Mouse (Mus musculus): ENCODE data around the gene Fcgr4. TPM values are rescaled to one million over a fixed set of nuclear protein-coding genes. Genes with fewer than 3 reads are reported as not detected.
A peak's percentile ranks its signal among the peaks of the same experiment; 100 is the strongest.

Fcgr4 gene
- polyA plus RNA-seq, 1 experiment = 2.2 TPM

DNA sequence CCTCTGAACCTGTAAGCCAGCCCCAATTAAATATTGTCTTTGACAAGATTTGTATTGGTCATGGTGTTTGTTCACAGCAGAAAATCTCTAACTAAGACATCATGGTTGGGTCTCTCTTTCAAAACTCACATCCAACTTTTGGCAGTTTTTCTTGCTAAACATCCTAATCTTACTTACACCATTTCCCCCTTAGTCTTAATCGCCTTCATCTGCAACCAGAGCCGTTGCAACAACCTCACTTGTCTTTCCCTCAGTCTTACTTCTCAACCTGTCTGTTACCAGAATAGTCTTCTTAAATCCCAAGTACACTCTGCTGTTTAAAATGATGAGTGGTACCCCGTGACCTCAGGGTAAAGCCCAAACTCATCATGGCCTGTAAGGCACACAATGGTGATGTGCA is 22.7 kb upstream of the Fcgr4 start:
- no peak overlapping the region for H3K4me3 ChIP-seq (ENCODE audit: insufficient read depth, low read depth, low read length)
- H3K4me1 ChIP-seq (ENCODE audit: control insufficient read depth, insufficient read depth, insufficient read length, low read length) = no peaks in the 10 kb centered on the region
- no peak overlapping the region for H3K27ac ChIP-seq (replicated peaks; ENCODE audit: low read depth, low read length)

DNA sequence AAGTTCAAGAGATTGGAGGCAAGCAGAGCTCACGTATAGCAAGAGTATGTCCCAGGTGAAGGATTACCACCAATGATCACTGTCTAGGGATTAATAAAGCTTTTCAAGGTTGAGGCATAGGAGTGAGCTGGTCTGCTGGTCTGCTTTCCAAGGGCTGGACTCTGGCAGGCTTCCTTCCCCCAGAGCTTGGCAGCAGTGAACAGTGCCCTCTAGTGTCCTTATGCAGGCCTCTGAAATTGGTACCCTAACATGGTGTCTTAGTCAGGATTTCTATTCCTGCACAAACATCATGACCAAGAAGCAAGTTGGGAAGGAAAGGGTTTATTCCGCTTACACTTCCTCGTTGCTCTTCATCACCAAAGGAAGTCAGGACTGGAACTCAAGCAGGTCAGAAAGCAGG is 22.0 kb upstream of the Fcgr4 start:
- no peaks in the 10 kb centered on the region for H3K4me1 ChIP-seq (ENCODE audit: control insufficient read depth, insufficient read depth, insufficient read length, low read length)
- H3K27ac ChIP-seq (replicated peaks; ENCODE audit: low read depth, low read length) = no peak overlapping the region
- no peak overlapping the region for H3K4me3 ChIP-seq (ENCODE audit: insufficient read depth, low read depth, low read length)

DNA sequence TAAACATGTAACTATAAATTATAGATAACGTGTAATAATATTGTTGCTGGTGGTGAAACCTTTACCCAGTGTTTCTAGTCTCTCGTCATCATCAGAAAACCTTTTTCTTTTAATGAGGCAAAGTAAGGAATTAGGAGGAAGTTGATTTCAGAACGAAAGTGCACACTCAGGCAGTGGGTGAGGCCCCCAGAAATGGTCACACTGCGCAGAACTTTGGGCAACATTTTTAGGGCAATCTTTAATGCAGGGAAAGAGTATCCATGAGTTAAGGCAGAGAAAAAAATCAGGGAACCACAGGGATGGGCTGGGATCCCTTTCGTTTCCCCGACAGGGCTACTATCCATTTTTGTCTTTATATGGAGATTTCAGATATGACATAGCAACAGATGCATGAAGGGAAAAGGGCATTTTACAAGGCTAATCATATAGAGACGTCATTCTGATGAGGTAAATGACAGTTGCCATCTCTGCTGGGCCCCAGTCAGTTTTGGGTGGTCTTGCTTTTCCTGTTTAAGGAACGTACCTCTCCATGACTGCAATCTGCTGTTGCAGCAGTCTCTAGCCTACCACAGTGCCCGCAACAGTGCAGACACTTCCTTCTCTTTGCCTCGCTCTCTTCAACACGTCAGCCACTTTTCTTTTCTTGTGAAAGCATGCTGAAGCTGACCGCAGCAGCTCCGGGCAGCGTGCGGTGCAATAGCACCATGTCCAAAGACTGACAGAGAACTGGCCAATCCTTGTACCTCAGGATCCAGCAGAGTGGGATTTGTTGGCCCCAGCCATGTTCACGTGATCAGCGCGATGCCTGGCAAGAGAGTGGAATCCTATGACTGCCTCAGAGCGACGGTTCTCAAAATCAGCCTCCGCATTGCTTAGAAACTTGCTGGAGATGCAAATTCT is 20.7 kb upstream of the Fcgr4 start:
- Histone ChIP-seq H3K27ac (replicated peaks; ENCODE audit: low read depth, low read length) (peak overlapping the region; percentile 79), H3K4me1 (ENCODE audit: control insufficient read depth, insufficient read depth, insufficient read length, low read length) (no peaks in the 10 kb centered on the region), H3K4me3 (ENCODE audit: insufficient read depth, low read depth, low read length) (peak overlapping the region; percentile 1; the same call in 1 of the 2 replicates)

DNA sequence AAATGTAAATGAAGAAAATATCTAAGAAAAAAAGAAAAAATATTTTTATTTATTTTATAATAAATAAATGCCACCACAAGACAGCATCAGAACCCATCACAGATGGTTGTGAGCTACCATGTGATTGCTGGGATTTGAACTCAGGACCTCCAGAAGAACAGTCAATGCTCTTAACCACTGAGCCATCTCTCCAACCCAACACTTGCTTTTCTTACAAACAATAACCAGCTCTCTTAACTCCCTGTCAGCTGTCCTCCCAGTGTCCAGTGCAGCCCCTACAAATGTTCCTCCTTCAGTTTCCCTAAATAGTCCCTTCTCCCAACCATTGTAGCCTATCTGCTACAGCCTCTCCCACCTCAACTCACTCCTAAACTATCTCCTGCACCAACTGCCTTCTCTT is 18.9 kb upstream of the Fcgr4 start:
- Histone ChIP-seq H3K4me3 (ENCODE audit: insufficient read depth, low read depth, low read length) (no peak overlapping the region), H3K4me1 (ENCODE audit: control insufficient read depth, insufficient read depth, insufficient read length, low read length) (no peaks in the 10 kb centered on the region), H3K27ac (replicated peaks; ENCODE audit: low read depth, low read length) (no peak overlapping the region)

DNA sequence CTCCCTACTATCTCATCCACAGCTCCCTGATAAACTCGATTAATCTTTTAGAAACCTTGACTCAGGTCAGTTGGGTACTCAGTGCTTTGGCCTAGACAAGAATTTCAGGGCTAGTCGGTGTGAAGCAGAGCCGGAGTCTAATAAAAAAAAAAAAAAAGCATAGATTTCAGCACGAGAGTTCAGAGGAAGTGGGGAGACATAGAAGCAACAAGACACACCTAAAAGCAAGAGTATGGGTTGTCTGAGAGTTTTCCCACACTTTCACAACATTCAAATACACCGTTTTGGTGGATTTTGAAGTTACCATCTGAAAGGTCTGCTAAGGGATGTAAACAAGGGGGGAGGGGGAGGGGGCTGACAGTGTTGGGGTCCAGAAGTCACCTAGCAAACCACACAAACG is 13.6 kb upstream of the Fcgr4 start:
- no peak overlapping the region for H3K4me3 ChIP-seq (ENCODE audit: insufficient read depth, low read depth, low read length)
- no peak overlapping the region for H3K27ac ChIP-seq (replicated peaks; ENCODE audit: low read depth, low read length)
- no peaks in the 10 kb centered on the region for H3K4me1 ChIP-seq (ENCODE audit: control insufficient read depth, insufficient read depth, insufficient read length, low read length)

DNA sequence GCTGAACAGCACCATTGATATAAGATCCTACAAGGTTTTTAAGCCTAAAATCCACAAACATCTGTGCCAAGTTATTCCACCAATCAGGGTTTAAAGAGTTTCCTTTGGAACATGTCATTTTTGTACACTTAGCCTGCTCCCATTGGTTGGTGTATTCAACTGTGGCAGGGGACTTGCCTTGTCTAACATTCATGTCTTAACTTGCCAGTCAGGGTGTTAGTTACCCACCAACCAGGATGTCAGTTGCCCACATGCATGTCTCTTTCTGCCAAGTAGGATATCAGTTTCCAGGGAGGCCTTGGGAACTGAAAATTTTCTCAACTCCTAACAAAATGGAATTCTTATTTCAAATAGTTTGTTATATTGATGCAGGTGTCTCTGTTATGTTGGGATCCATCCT is 13.1 kb upstream of the Fcgr4 start:
- H3K4me3 ChIP-seq (ENCODE audit: insufficient read depth, low read depth, low read length) = no peak overlapping the region
- H3K4me1 ChIP-seq (ENCODE audit: control insufficient read depth, insufficient read depth, insufficient read length, low read length) = no peaks in the 10 kb centered on the region
- no peak overlapping the region for H3K27ac ChIP-seq (replicated peaks; ENCODE audit: low read depth, low read length)

DNA sequence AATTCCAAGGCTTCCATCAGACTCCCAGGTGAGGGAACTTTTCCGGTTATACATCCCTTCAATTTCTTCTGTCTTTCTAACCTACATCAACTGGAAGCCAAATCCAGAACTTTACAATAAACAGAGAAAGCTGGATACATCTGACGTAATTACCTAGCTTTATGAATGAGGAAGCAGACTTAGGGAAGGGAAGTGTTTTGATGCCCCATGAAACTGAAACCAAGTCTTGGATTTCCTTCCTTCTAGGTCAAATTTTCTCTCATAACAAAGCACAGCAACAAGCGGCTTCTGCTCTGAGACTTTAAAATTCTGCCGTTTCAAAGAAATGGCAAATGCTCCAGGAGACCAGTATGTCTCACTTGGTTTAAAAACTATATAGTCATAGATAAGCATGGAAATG is 12.4 kb upstream of the Fcgr4 start:
- H3K4me1 ChIP-seq (ENCODE audit: control insufficient read depth, insufficient read depth, insufficient read length, low read length) = no peaks in the 10 kb centered on the region
- peak overlapping the region; percentile 59; the same call in 1 of the 2 replicates for H3K27ac ChIP-seq (replicated peaks; ENCODE audit: low read depth, low read length)
- no peak overlapping the region for H3K4me3 ChIP-seq (ENCODE audit: insufficient read depth, low read depth, low read length)

DNA sequence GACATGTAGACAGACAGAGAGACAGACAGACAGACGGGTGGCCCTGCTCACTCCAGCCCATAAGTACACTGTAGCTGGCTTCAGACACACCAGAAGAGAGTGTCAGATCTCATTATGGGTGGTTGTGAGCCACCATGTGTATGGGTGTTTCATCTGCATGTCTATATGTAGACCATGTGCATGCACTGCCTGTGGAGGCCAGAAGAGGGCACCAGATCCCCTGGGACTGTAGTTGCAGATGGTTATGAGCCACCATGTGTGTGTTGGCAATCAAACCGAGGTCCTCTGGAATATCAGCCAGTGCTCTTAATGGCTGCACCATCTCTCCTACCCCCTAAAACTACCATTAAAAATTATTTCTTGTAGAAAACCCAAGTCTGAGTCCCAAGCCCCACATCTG is 11.8 kb upstream of the Fcgr4 start:
- no peak overlapping the region for H3K4me3 ChIP-seq (ENCODE audit: insufficient read depth, low read depth, low read length)
- H3K27ac ChIP-seq (replicated peaks; ENCODE audit: low read depth, low read length) = peak overlapping the region; percentile 59
- no peaks in the 10 kb centered on the region for H3K4me1 ChIP-seq (ENCODE audit: control insufficient read depth, insufficient read depth, insufficient read length, low read length)

DNA sequence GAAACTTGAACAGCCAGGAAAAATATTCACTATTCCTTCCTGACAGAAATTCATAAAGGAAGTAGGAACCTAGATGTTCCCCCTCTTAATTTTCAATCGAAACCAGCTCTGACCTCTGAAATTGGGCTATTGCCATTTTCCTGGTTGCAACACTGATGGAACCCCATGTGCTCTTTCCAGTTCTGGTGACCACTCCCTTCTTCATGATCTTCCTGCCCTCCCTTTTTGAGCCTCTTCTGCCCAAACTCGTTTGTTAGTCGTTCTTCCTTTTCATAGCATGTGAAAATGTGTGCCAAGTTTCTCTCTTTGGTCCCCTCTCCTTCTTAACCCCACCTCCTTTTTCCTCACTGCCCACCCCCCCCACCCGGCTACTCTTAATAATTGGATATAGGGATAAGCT is 7.0 kb upstream of the Fcgr4 start:
- Histone ChIP-seq H3K27ac (replicated peaks; ENCODE audit: low read depth, low read length) (no peak overlapping the region), H3K4me1 (ENCODE audit: control insufficient read depth, insufficient read depth, insufficient read length, low read length) (no peaks in the 10 kb centered on the region), H3K4me3 (ENCODE audit: insufficient read depth, low read depth, low read length) (no peak overlapping the region)

DNA sequence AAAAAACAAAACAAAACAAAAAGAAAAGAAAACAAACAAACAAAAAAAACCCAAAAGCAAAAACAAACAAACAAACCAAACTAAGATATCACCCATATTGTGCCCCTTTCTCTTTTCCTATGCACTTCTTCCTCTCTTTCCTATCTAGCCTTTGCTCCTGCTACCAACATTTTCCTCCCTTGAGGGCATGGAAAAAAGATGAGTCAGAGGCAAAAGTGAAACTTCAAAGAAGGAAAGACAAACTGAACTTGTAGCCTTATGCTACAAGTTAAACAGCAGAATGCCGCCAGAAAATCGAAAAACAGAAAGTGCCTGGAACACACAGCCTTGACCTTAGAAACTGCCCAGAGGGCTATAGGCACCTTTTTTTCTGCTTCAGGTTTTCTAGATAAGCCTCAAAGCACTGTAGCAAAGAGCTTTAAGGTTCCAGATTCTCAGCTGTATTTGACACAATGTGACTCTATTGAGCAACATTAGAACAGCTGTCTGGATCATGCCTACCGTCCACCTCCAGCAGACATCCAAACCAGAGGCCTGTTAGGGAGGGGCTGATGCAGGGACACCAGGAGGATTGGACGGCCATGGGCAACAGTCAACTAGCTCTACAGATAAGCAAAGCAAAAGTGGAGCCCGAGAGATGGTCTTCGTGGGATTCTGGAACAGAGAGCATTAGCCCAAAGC is 1.9 kb upstream of the Fcgr4 start:
- no peaks in the 10 kb centered on the region for H3K4me1 ChIP-seq (ENCODE audit: control insufficient read depth, insufficient read depth, insufficient read length, low read length)
- peak overlapping the region; percentile 55 for H3K27ac ChIP-seq (replicated peaks; ENCODE audit: low read depth, low read length)
- no peak overlapping the region for H3K4me3 ChIP-seq (ENCODE audit: insufficient read depth, low read depth, low read length)

DNA sequence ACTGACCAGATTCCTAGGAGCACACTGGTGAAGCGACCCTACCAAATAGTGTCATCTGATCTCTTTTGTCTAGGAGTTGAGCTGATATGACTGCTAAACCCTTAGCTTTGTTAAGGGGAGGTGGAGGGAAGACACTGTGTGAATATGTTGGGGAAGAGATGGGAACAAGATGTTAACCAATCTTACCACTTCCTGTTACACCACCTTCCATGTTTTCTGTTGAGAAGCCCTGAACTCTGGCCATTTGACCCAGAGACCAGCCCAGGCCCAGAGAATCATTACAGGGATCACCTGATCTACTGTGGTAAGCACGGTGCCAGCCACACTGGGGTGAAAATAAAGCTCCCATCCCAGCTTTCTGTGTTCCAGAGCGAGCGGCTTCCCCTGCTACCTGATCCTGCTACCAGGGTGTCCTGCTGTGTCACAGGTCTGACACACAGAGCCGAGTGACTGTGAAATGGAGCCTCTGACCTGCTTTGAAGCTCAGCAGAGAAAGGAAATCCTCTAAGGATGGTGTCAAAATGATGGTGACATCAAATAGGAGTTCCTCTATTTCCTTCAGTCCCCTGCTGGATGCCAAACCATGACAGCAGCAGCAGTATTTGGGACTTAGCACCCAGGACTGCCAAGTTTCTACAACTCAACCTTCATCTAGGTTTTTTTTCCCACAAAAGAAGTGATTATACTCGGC is 1.1 kb upstream of the Fcgr4 start:
- no peaks in the 10 kb centered on the region for H3K4me1 ChIP-seq (ENCODE audit: control insufficient read depth, insufficient read depth, insufficient read length, low read length)
- H3K27ac ChIP-seq (replicated peaks; ENCODE audit: low read depth, low read length) = peak overlapping the region; percentile 55; the same call in 1 of the 2 replicates
- H3K4me3 ChIP-seq (ENCODE audit: insufficient read depth, low read depth, low read length) = no peak overlapping the region

DNA sequence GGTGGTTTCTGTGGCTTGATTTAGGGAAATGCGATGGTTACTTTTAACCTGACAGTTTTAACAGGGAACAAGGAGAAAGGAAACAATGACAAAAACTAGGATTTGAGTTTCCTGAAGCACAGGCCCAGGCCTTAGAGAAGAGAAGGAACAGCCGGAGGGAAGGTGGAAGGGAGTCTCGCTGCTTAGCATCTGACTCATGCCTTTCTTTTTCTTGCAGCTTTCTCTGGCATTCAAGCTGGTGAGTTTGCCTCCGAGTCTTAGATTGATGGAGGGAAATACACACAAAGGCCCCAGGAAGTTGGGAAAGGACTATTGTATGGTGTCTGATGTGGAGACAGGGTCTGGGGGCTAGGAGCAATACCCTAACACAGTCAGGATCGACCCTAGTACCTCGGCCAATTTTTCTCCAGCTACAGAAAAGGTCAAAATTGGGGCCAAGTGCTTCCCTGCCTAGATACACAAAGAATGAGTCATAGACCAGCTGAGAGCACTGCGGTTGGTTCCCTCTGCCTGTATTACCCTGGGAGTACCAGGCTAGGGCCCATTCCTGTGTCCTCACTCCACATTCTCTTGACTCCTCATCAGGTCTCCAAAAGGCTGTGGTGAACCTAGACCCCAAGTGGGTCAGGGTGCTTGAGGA is 711 bp downstream of the Fcgr4 start:
- peak overlapping the region; percentile 24; the same call in 1 of the 2 replicates for H3K27ac ChIP-seq (replicated peaks; ENCODE audit: low read depth, low read length)

DNA sequence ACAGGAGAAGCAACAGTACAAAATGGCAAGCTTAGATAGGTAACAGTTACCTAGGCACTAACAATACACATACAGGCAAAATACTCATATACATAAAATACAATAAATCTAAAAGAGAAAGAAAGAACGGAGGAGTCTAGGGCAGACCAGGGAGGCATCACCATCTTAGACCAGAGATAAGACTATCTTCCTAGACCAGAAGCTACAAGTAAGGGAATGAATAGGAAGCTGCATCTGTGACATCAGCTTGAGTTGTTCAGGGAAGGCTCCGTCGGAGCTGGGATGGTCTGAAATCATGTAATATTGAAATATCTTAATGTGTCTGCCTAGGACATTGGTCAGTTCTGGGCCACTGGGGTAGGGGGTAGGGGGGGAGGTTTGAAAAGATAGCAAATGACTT is 13.0 kb downstream of the Fcgr4 start:
- Histone ChIP-seq H3K4me1 (ENCODE audit: control insufficient read depth, insufficient read depth, insufficient read length, low read length) (peaks cover 7% of the 10 kb centered on the region), H3K4me3 (ENCODE audit: insufficient read depth, low read depth, low read length) (no peak overlapping the region), H3K27ac (replicated peaks; ENCODE audit: low read depth, low read length) (no peak overlapping the region)

More for the DNA sequence above, 711 bp downstream of the Fcgr4 start:
- Histone ChIP-seq H3K4me1 (ENCODE audit: control insufficient read depth, insufficient read depth, insufficient read length, low read length) (no peaks in the 10 kb centered on the region), H3K4me3 (ENCODE audit: insufficient read depth, low read depth, low read length) (no peak overlapping the region)

DNA sequence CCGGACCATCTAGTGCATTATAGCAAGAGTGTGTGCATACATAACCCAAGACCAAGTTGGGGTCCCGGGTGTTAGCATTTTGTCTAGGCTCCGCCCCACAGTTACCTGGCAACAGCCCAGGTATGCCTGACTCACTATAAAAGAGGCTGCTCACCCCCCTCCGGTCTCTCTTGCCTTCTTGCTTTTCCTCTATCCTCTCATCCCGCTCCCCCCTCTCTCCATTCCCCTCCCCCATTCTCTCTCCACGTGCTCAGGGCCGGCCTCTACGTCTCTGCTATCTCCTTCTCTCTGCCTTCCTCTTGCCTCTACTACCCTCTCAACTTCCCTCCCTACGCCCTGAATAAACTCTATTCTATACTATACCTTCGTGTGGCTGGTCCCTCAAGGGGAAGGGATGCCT is 14.0 kb downstream of the Fcgr4 start:
- Histone ChIP-seq H3K4me1 (ENCODE audit: control insufficient read depth, insufficient read depth, insufficient read length, low read length) (peaks cover 7% of the 10 kb centered on the region), H3K27ac (replicated peaks; ENCODE audit: low read depth, low read length) (no peak overlapping the region), H3K4me3 (ENCODE audit: insufficient read depth, low read depth, low read length) (peak overlapping the region; percentile 62)

DNA sequence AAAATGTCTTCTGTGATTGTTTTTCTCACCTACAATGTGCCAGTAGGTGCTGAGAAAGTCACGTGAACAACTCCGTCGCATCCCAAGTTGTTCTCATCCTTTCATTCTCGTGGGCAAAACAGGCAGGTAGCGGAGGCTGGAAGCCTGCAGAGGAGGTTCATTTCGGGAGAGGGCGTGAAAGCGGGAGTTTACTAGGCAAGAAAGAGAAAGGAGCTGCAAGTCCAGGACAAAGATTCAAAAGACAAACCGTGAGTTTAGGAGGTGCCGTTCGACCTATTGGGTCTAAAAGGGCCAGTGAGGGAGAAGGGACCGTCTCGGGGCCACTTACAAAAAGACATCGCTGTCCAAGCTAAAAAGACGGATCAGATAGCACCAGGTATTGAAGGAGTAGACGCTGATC is 14.5 kb downstream of the Fcgr4 start:
- Histone ChIP-seq H3K4me1 (ENCODE audit: control insufficient read depth, insufficient read depth, insufficient read length, low read length) (peaks cover 7% of the 10 kb centered on the region), H3K27ac (replicated peaks; ENCODE audit: low read depth, low read length) (no peak overlapping the region), H3K4me3 (ENCODE audit: insufficient read depth, low read depth, low read length) (peak overlapping the region; percentile 62)

All from brown adipose tissue, adult 24 weeks (tissue).